Mouse (Mus musculus) CH12.LX (cell line): ENCODE results near the gene Cyb561a3.

Experiments used
- CHD1 ChIP-seq: IDR thresholded peaks from 2 replicates; pipeline ENCODE4 v1.6.1; 2012; ENCODE audit warnings: low read depth, low read length, improper control_type of control experiment, inconsistent platforms
- CTCF ChIP-seq, 2 experiments: IDR thresholded peaks in 1 of 2; conservative IDR thresholded peaks in 1 of 2; 2 replicates each; pipeline ENCODE4 v1.5.1; 2011 to 2012; ENCODE audit warnings: low read depth in 2 of 2, low read length in 2 of 2, improper control_type of control experiment in 1 of 2, inconsistent platforms in 1 of 2, mild to moderate bottlenecking in 1 of 2, moderate library complexity in 1 of 2
- ELF1 ChIP-seq: IDR thresholded peaks from 2 replicates; pipeline ENCODE4 v1.6.1; 2014; ENCODE audit warnings: low read depth, mild to moderate bottlenecking, inconsistent platforms, low read length, improper control_type of control experiment
- EP300 ChIP-seq: IDR thresholded peaks from 2 replicates; pipeline ENCODE4 v1.6.1; 2011; ENCODE audit warnings: low read length, improper control_type of control experiment
- ETS1 ChIP-seq: conservative IDR thresholded peaks from 2 replicates; pipeline ENCODE4 v1.6.1; 2012; ENCODE audit warnings: low read depth, mild to moderate bottlenecking, inconsistent platforms, low read length, improper control_type of control experiment, moderate library complexity
- JUN ChIP-seq: IDR thresholded peaks from 2 replicates; pipeline ENCODE4 v1.6.1; 2011; ENCODE audit warnings: low read depth, mild to moderate bottlenecking, low read length, improper control_type of control experiment, moderate library complexity; ENCODE audit not compliant: insufficient read depth
- JUND ChIP-seq: conservative IDR thresholded peaks from 2 replicates; pipeline ENCODE4 v1.6.1; 2011; ENCODE audit warnings: low read depth, low read length, improper control_type of control experiment
- MAX ChIP-seq: IDR thresholded peaks from 2 replicates; pipeline ENCODE4 v1.6.1; 2011; ENCODE audit warnings: low read length, improper control_type of control experiment
- MEF2A ChIP-seq: IDR thresholded peaks from 2 replicates; pipeline ENCODE4 v1.6.1; 2014; ENCODE audit warnings: low read depth, mild to moderate bottlenecking, inconsistent platforms, low read length, improper control_type of control experiment, borderline replicate concordance
- POLR2A ChIP-seq: IDR thresholded peaks from 2 replicates; pipeline ENCODE4 v1.6.1; 2011; ENCODE audit warnings: low read depth, mild to moderate bottlenecking, improper control_type of control experiment, low read length
- ZKSCAN1 ChIP-seq: IDR thresholded peaks from 2 replicates; pipeline ENCODE4 v1.6.1; 2012; ENCODE audit warnings: low read depth, inconsistent platforms, low read length, improper control_type of control experiment, borderline replicate concordance
- ZMIZ1 ChIP-seq: IDR thresholded peaks from 2 replicates; pipeline ENCODE4 v1.6.1; 2012; ENCODE audit warnings: low read depth, mild to moderate bottlenecking, inconsistent platforms, low read length, improper control_type of control experiment

DNA sequence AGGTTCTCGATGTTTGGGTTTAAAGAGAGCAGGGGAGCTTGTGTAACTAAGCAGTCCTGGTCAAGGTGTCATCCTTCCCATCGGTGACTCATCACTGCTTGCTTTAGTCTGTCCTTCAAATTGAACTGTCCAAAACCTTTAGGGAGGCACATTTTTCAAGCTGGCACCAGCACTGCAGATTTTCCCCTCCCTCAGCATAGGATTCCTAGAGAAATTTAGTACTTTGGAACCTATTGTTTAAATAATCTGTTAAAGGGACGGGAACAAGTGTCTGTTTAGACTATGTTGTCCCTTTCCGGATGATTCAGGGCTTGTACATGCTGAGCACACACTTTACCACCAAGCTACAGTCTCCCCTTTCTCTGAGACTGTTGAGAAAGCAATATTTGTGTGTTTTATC lies 11.8 kb upstream of the Cyb561a3 start:
- TF ChIP-seq ZKSCAN1: no peak
- TF ChIP-seq JUN: no peak
- no peak for TF ChIP-seq ELF1
- no peak for TF ChIP-seq JUND
- TF ChIP-seq POLR2A: no peak
- no peak for TF ChIP-seq MEF2A
- TF ChIP-seq ZMIZ1: no peak
- no peak for TF ChIP-seq ETS1
- no peak for TF ChIP-seq MAX
- TF ChIP-seq EP300: no peak
- TF ChIP-seq CTCF (conservative IDR thresholded peaks at IDR 0.05 in 1 of 2, IDR thresholded peaks at IDR 0.05 in 1 of 2; ENCODE audit: low read depth in 2 of 2, low read length in 2 of 2): no peak
- no peak for TF ChIP-seq CHD1
